Mouse (Mus musculus): ENCODE measurements around the gene Smgc.

The Smgc gene

DNA sequence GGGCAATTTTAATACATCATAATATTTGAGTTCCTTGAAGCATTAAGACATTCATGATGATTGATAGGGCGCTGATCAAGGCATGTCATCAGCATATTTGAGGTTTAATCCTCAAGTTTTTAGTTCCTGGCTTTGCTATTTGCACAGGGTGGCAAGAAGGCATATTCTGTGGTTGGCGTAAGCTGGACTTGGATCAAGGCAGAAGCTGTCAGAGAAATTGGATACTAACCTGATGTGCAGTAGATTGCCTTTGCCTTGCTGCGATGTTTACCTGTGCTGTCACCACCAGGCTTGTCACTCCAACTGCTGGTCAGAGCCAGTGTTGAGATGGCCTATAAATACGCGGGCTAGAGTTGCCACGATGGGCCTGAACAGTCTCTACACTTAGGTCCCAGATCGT, at the start of gene Smgc:
Gene Smgc (plus strand): TSS at position 301 of the 400 bp plus-strand sequence.
- no peak for TF ChIP-seq GATA4 (IDR thresholded peaks at IDR 0.05; ENCODE audit: insufficient replicate concordance, low read length)

DNA sequence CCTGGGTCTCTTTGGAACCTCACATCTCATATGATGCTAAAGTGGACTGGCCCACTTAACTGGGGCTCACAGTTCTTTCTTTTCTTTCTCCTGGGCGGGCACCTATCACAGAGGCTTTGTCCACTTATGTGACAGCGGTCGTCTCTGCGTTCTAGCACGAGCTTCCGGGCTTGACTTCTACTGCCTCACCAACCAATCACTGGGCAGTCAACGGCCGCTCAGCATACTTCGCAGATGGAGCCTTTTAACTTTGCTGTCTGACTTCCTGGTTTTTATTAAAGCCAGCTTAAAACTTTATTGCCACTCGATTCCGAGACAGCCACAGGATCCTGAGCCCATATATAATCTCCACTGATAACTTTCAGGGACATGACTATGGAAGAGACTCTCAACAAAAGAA, 49.7 kb upstream of the Smgc start:
- TF ChIP-seq GATA4 (IDR thresholded peaks at IDR 0.05; ENCODE audit: insufficient replicate concordance, low read length): no peak

DNA sequence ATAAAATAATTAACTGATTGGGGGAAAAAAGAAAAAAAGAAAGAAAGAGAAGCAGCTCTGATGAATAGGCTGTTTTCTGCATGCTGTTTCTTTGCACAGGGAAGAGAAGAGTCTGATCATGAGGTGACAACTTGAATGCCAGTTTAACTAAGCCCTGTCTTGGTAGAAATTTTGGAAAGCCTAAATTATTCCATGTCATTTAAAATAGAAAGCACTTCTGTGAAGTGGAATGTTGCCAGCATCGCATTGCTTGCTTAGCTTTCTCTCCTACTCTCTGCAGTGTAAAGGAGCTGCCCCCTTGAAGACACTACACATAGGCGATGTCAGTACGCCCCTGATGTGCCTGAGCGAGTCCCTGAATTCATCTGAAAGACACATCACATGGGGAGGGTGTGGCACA, 31.6 kb upstream of the Smgc start:
- no peak for TF ChIP-seq GATA4 (IDR thresholded peaks at IDR 0.05; ENCODE audit: insufficient replicate concordance, low read length)

DNA sequence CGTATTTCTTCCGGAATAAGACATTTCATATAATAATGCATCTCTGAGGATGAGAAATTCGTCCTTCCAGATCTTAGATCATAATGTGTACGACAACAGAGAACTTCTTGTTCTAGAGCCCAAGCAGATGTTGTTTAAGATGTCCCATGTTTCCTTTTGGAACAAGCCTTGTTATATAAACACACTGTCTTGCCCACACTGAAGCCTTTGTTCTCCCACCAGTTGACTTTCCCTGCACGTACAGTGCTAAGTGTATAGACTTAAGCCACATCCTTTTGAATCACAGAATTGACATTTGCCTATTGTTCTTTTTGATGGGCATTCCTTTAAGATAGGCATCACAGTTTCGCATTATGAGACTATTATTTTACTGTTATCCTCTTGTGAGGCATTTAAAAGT, 2.7 kb upstream of the Smgc start:
- TF ChIP-seq GATA4 (IDR thresholded peaks at IDR 0.05; ENCODE audit: insufficient replicate concordance, low read length): no peak

DNA sequence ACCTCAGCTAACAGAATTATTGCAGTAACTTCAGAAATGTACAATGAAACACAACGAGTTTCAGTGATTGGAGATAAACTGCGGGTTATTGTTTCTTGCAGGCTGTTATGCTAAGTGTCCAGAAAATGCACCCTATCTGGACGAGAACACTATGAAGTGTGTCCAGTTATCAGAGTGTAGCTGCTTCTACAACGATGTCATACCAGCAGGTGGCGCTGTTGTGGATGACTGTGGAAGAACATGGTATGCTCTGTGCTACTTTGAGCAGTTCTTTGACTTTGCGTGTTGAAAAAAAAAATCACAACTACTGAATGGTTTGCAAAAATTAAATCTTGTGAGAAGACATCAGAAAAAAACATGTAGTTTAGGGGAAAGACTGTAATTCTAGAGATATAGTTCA, 62.2 kb downstream of the Smgc start:
- no peak for TF ChIP-seq GATA4 (IDR thresholded peaks at IDR 0.05; ENCODE audit: insufficient replicate concordance, low read length)
